Mouse (Mus musculus) hindbrain, embryonic 11.5 days (tissue): ENCODE data around the gene Sh3bp2. TPM values are rescaled to one million over a fixed set of nuclear protein-coding genes. Genes with fewer than 3 reads are reported as not detected.

Experiments used
- ATAC-seq: fragments of 200-750 bp; cut with Nextera tagmentation; 2 replicates; pipeline ENCODE4 v1.8.0; 2017; ENCODE audit warnings: mild to moderate bottlenecking, moderate TSS enrichment, moderate library complexity; ENCODE audit not compliant: low FRiP score
- DNase-seq: peaks from one replicate; pipeline ENCODE4 v3.0.0-alpha.2; 2015; ENCODE audit warnings: low spot score
- H3K27ac ChIP-seq: fragments of 300-500 bp; sonication (generic); 2 replicates; pipeline ENCODE4 v1.5.1; 2014; ENCODE audit warnings: mild to moderate bottlenecking, low read depth, low read length
- H3K27me3 ChIP-seq: fragments of 300-500 bp; sonication (generic); 2 replicates; pipeline ENCODE4 v1.6.1; 2014; ENCODE audit warnings: mild to moderate bottlenecking, low read length, moderate library complexity, mixed read lengths; ENCODE audit not compliant: control insufficient read depth, insufficient read depth
- H3K36me3 ChIP-seq: fragments of 300-500 bp; sonication (generic); 2 replicates; pipeline ENCODE4 v1.6.1; 2014; ENCODE audit warnings: mild to moderate bottlenecking, low read length, moderate library complexity, mixed read lengths; ENCODE audit not compliant: control insufficient read depth, insufficient read depth
- H3K4me1 ChIP-seq: fragments of 300-500 bp; sonication (generic); replicated peaks from 2 replicates; pipeline ENCODE4 v1.6.1; 2014; ENCODE audit warnings: low read length, mixed read lengths; ENCODE audit not compliant: control insufficient read depth, insufficient read depth
- H3K4me2 ChIP-seq: fragments of 300-500 bp; sonication (generic); replicated peaks from 2 replicates; pipeline ENCODE4 v1.6.1; 2014; ENCODE audit warnings: mild to moderate bottlenecking, low read depth, low read length
- H3K4me3 ChIP-seq: fragments of 300-500 bp; sonication (generic); 2 replicates; pipeline ENCODE4 v1.5.1; 2014; ENCODE audit warnings: low read depth, low read length
- H3K9ac ChIP-seq: fragments of 300-500 bp; sonication (generic); 2 replicates; pipeline ENCODE4 v1.6.1; 2014; ENCODE audit warnings: low read depth, low read length
- H3K9me3 ChIP-seq: fragments of 300-500 bp; sonication (generic); 2 replicates; pipeline ENCODE4 v1.6.1; 2016; ENCODE audit warnings: low read length; ENCODE audit not compliant: control insufficient read depth
- WGBS: fragments of 180-500 bp; shearing (Covaris S2); extraction: QIAGEN DNeasy Blood & Tissue Kit; methylation state at CpG from one replicate; pipeline ENCODE4 v1.1.7; 2014; 5-methylcytosine and 5-hydroxymethylcytosine counted together
- polyA plus RNA-seq: library from polyadenylated mRNA; unstranded; fragments of >200 nt; fragmentation: Nextera tagmentation; extraction: Ambion mirVana; gene quantifications from 2 replicates; pipeline ENCODE4 v1.2.1, GENCODE M21; 2014

Gene Sh3bp2
- 10.8 and 12.6 TPM in 2 replicates for polyA plus RNA-seq

DNA sequence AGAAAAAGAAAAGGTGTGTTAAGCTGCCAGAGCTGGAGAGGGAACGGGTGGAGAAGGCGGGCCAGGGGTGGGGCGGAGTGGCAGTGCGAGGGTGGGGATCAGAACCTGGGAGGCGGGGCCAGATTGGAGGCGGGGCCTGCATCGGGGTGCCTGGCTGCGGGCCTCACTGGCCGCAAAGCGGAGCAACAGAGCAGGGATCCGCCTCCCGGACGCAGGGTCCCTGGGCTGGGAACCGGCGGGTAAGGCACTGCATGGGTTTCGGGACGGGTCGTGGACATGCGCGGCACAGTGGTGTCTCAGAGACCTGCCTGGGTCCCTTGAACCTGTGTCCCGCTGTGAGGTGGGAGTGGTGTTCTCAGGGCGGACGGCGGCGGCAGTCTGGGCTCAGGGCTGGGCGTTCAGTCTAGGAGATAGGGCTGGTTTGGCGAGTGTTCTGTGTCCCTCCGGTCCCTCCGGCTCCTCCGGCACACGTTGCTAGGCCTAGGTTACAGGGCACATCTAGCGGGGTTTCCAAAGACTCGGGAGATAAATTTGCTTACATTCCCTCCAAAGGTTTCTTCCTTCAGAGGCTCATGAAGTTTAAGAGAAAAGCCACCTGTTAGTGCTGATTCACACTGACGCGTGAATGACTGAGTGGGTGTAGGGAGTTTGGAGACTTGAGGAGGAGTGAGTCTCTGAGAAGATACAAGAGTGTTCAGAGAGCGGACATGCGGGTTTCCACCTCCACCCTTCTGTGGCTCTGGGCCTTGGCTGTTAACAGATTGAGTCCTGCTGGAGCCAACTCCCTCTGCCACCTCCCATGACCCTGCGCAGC, at the start of gene Sh3bp2:
Sh3bp2 (plus strand) TSS at position 176 of the 814 bp plus-strand sequence.
- Histone ChIP-seq H3K4me2 (peak within 1 kb of the TSS; percentile 66), H3K4me1 (no peaks in the 10 kb centered on the region), H3K4me3 (peak within 1 kb of the TSS; percentile 42), H3K9ac (peak within 1 kb of the TSS; percentile 40; the same call in 1 of the 2 replicates), H3K36me3 (no peaks in the 10 kb centered on the region), H3K27ac (no peak within 1 kb of the TSS), H3K27me3 (no peaks in the 10 kb centered on the region; the same call in 1 of the 2 replicates), H3K9me3 (no peaks in the 10 kb centered on the region)
- ATAC-seq (peak; percentile 92), DNase-seq (peak; percentile 89)
- WGBS, result 3% methylated on average over 38 of the region's 38 CpGs

DNA sequence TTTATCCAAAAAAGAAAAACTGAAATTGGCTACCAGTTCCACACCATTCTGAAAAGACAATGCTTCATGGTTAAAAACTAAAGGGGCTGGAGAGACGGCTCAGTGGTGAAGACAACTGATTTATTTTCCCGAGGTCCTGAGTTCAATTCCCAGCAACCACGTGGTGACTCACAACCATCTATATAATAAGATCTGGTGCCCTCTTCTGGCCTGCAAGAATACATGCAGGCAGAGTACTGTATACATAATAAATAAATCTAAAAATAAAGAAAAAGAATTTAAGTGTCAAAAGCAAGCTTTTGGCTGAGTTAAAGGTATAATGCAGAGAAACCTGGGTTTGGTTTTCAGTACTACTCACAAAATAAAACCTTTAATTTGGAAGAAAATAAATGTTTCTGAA, 44.7 kb upstream of the Sh3bp2 start:
- Histone ChIP-seq H3K9ac (no peak overlapping the region), H3K4me2 (no peak overlapping the region), H3K27me3 (no peaks in the 10 kb centered on the region), H3K4me3 (no peak overlapping the region), H3K36me3 (0 out of 2 replicates have a peak, but pooled peaks cover 3% of the 10 kb centered on the region), H3K4me1 (no peaks in the 10 kb centered on the region), H3K9me3 (no peaks in the 10 kb centered on the region), H3K27ac (no peak overlapping the region)
- DNase-seq (no peak), ATAC-seq (no peak)
- 74% methylated on average over 3 of the region's 3 CpGs for WGBS

DNA sequence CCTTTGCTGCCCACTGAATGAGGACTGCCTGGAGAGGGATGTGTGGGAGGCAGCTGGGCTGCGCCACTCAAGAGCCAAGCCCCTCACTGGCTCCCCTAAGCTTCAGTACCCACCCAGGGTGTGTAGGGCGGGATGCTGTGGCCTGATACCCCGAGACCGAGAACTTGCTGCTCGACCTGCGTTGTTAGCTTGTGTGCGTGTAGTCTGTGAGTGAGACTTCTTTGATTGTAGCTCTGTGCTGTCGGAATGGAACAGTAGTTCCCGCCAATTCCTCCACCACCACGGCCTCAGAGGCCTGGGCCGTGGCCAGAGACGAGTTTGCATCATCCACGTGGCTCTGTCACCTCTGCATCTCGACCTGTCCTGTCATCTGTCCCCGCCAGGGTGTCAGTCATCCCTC, 39.9 kb upstream of the Sh3bp2 start:
- no peaks in the 10 kb centered on the region for H3K9me3 ChIP-seq
- H3K4me1 ChIP-seq, result no peaks in the 10 kb centered on the region
- H3K27ac ChIP-seq, result no peak overlapping the region
- H3K9ac ChIP-seq, result no peak overlapping the region
- ATAC-seq (no peak), DNase-seq (no peak)
- no peak overlapping the region for H3K4me3 ChIP-seq
- H3K4me2 ChIP-seq, result no peak overlapping the region
- 95% methylated on average over 15 of the region's 15 CpGs for WGBS
- H3K27me3 ChIP-seq, result no peaks in the 10 kb centered on the region
- 0 out of 2 replicates have a peak, but pooled peaks cover 4% of the 10 kb centered on the region for H3K36me3 ChIP-seq

DNA sequence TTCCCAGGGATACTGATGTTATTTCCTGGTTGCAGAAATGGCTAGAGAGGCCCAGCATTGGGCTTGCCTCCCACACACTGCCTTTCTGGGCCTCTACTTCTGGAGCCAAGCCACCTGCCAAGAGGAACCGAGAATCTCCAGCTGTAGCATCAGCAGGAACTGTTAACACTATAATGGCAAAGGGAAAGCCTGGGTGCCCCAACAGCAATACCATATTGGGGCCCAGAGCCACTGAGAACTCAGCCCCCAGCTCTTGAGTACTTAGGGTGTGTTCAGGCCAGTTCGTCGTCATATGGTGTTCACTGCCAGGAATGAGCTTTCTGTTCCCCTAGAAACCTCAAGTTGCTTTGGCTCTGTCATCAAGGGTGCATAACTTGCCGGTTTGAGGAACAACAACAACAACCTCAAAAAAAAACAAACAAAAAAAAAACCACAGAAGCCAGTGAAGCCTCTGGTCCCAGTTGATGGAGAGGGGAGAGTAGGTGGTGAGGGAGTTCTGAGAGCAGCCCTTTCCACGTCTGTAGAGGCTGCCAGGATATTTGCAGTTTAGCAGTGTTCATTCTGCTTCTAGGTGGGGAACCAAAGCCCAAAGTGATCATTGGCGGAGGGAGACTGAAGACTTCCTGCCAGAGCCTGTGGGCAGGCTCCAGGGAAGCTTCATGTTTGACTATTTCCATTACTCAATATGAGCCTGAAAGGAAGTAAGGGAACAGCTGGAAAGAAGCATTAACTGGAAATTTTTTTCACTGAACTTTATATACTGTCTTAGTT, 38.1 kb upstream of the Sh3bp2 start:
- Histone ChIP-seq H3K9ac (no peak overlapping the region), H3K9me3 (no peaks in the 10 kb centered on the region), H3K36me3 (0 out of 2 replicates have a peak, but pooled peaks cover 4% of the 10 kb centered on the region), H3K27me3 (no peaks in the 10 kb centered on the region), H3K4me1 (no peaks in the 10 kb centered on the region), H3K4me2 (no peak overlapping the region), H3K27ac (no peak overlapping the region), H3K4me3 (no peak overlapping the region)
- DNase-seq (no peak), ATAC-seq (no peak)
- WGBS, result 78% methylated on average over 6 of the region's 6 CpGs

DNA sequence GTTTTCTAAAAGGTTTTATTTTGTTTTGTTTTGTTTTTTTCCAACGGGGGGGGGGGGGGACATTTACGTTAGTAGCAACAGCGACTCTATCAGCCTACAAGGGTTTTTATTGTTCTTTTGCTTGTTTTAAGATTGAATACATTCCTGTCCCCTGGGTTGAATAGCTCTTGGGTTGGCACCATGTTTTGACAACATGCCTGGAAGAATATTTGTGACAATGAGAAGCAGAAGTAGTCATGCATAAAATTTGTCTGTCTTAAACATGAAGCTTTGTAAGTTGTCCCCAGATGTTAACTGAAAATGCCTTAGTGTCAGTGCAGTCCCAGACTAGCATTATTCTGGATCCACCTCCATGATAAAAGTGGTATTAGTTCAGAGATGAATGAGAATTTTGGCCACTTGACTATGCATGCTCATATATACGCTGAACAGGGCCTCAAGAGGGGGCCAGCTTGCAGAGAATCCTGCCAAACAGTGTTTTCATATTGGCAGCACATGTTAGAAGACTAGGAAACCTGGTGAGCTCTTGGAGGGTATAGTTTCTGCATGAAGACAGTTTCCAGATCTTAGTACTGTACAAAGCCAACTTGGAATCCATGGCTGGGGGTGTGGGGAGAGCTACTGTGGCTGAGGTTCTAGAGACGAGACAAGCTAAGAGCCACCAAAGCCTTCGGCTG, 36.8 kb upstream of the Sh3bp2 start:
- H3K9me3 ChIP-seq, result no peaks in the 10 kb centered on the region
- H3K27me3 ChIP-seq, result no peaks in the 10 kb centered on the region
- H3K27ac ChIP-seq, result no peak overlapping the region
- no peaks in the 10 kb centered on the region for H3K4me1 ChIP-seq
- H3K36me3 ChIP-seq, result 0 out of 2 replicates have a peak, but pooled peaks cover 4% of the 10 kb centered on the region
- DNase-seq, result no peak
- no peak for ATAC-seq
- no peak overlapping the region for H3K4me2 ChIP-seq
- no peak overlapping the region for H3K4me3 ChIP-seq
- no peak overlapping the region for H3K9ac ChIP-seq
- 81% methylated on average over 6 of the region's 6 CpGs for WGBS

DNA sequence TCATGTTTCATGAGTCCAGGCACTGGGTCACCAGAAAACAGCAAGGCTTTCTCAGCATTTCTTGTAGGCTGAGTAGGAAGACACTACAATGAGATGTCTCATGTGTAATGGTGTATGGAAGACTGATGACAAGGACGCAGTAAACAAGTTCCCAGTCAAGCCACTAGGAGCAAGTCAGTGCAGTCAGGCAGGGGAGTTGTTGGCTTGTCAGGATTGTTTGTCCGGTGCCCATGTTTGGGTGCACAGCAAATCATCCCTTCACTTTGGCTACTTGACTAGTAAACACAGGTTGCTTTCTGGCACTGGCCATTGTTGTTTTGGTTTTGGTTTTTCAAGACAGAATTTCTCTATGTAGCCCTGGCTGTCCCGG, 36.2 kb upstream of the Sh3bp2 start:
- 92% methylated on average over 3 of the region's 3 CpGs for WGBS
- Histone ChIP-seq H3K27ac (no peak overlapping the region), H3K4me1 (no peaks in the 10 kb centered on the region), H3K9ac (no peak overlapping the region), H3K36me3 (0 out of 2 replicates have a peak, but pooled peaks cover 4% of the 10 kb centered on the region), H3K9me3 (no peaks in the 10 kb centered on the region), H3K27me3 (no peaks in the 10 kb centered on the region), H3K4me2 (no peak overlapping the region), H3K4me3 (no peak overlapping the region)
- ATAC-seq (no peak), DNase-seq (no peak)

DNA sequence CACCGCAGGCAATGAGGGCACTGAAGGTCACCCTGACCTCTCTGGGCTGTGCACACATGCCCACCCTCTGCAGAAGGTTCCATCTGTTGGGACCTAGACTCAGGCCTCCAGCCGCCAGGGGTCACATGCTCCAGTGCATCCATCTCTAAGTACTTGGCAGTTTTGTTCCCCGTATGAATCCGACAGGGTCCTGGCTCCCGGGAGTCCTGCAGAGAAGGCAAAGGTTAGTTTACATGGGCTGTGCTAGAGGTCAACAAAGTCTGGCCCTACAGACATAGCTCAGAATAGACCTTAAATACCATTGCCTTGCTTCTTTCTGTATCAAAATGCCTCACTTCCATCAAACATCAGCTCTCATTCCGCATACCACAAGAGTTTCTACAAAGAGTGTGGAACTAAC, 28.9 kb upstream of the Sh3bp2 start:
- 76% methylated on average over 6 of the region's 6 CpGs for WGBS
- no peaks in the 10 kb centered on the region for H3K9me3 ChIP-seq
- no peak overlapping the region for H3K4me3 ChIP-seq
- no peaks in the 10 kb centered on the region for H3K36me3 ChIP-seq
- DNase-seq (no peak), ATAC-seq (no peak)
- no peak overlapping the region for H3K9ac ChIP-seq
- H3K4me1 ChIP-seq, result no peaks in the 10 kb centered on the region
- no peaks in the 10 kb centered on the region for H3K27me3 ChIP-seq
- no peak overlapping the region for H3K4me2 ChIP-seq
- no peak overlapping the region for H3K27ac ChIP-seq

DNA sequence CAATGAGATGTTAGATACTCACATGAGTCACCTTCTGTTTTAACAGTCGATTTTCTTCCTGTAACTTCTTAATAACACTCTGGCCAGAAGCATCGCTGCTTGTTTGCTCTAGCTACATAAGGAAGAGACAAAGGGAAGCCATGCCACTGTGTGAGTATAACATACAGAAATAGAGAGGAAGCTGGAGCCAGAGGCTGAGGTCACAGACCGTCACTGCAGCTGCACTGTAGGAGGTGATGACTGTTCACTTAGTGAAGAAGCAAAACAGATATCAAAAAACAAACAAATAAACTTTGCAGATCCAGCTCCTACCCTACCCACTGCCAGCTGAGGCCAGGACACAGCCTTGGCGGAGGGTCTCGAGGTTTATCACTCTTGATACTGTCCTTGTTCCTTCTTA, 24.8 kb upstream of the Sh3bp2 start:
- Histone ChIP-seq H3K9me3 (no peaks in the 10 kb centered on the region), H3K27me3 (no peaks in the 10 kb centered on the region), H3K4me2 (no peak overlapping the region), H3K4me1 (no peaks in the 10 kb centered on the region), H3K4me3 (no peak overlapping the region), H3K9ac (no peak overlapping the region), H3K27ac (no peak overlapping the region), H3K36me3 (no peaks in the 10 kb centered on the region)
- ATAC-seq, result no peak
- DNase-seq, result no peak
- 78% methylated on average over 5 of the region's 5 CpGs for WGBS
